Mouse (Mus musculus): ENCODE results near the gene Wdfy3.

DNA sequence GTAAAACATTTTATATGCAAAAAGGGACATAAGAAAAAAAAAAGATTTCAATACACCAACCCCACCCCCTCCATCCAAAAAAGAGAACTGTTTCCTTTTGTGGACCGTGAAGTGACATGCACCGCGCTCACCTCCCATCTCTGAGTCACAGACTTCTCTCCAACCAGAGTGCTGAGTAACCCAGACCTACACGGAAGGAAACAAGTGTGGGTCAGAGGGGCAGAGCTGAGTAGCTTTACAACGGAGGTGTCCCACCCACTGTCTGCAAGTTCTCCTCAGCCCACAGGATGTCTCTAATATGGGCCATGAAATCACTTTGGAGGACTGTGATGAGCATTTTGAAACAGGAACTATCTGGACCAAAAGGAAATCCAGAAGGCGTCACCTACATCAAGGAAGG is 205.8 kb downstream of the Wdfy3 start:
- no peak for TF ChIP-seq CTCF (IDR thresholded peaks at IDR 0.05; ENCODE audit: low read depth)
- no peak for TF ChIP-seq EP300 (IDR thresholded peaks at IDR 0.05; ENCODE audit: low read depth)
